Mouse (Mus musculus) forebrain, embryonic 13.5 days (tissue): ENCODE results near the gene Ubr3. TPM values are rescaled to one million over a fixed set of nuclear protein-coding genes. Genes with fewer than 3 reads are reported as not detected.

Experiments used
- ATAC-seq: fragments of 200-750 bp; cut with Nextera tagmentation; 2 replicates; pipeline ENCODE4 v1.8.0; 2017
- H3K27ac ChIP-seq: fragments of 300-500 bp; sonication (generic); 2 replicates; pipeline ENCODE4 v1.5.1; 2015; ENCODE audit warnings: inconsistent platforms, mild to moderate bottlenecking, moderate library complexity
- H3K27me3 ChIP-seq: fragments of 300-500 bp; sonication (generic); 2 replicates; pipeline ENCODE4 v1.6.1; 2015; ENCODE audit warnings: mild to moderate bottlenecking, inconsistent platforms
- H3K36me3 ChIP-seq: fragments of 300-500 bp; sonication (generic); 2 replicates; pipeline ENCODE4 v1.6.1; 2015; ENCODE audit warnings: mild to moderate bottlenecking, inconsistent platforms; ENCODE audit not compliant: poor library complexity, severe bottlenecking
- H3K4me1 ChIP-seq: fragments of 300-500 bp; sonication (generic); 2 replicates; pipeline ENCODE4 v1.6.1; 2015; ENCODE audit warnings: inconsistent platforms
- H3K4me2 ChIP-seq: fragments of 300-500 bp; sonication (generic); 2 replicates; pipeline ENCODE4 v1.6.1; 2015; ENCODE audit warnings: inconsistent platforms, mild to moderate bottlenecking, moderate library complexity
- H3K4me3 ChIP-seq: fragments of 300-500 bp; sonication (generic); 2 replicates; pipeline ENCODE4 v1.5.1; 2015; ENCODE audit warnings: mild to moderate bottlenecking, inconsistent platforms
- H3K9ac ChIP-seq: fragments of 300-500 bp; sonication (generic); 2 replicates; pipeline ENCODE4 v1.6.1; 2015; ENCODE audit warnings: mild to moderate bottlenecking, inconsistent platforms
- H3K9me3 ChIP-seq: fragments of 300-500 bp; sonication (generic); replicated peaks from 2 replicates; pipeline ENCODE4 v1.6.1; 2016; ENCODE audit warnings: inconsistent platforms
- WGBS: fragments of 180-500 bp; shearing (Covaris S2); methylation state at CpG from one replicate; pipeline ENCODE4 v1.1.7; 2015; 5-methylcytosine and 5-hydroxymethylcytosine counted together
- polyA plus RNA-seq: library from polyadenylated mRNA; unstranded; fragments of >200 nt; fragmentation: Nextera tagmentation; extraction: Ambion mirVana; gene quantifications from 2 replicates; pipeline ENCODE4 v1.2.1, GENCODE M21; 2015

The Ubr3 gene
- 14.2 and 15.7 TPM in 2 replicates for polyA plus RNA-seq

DNA sequence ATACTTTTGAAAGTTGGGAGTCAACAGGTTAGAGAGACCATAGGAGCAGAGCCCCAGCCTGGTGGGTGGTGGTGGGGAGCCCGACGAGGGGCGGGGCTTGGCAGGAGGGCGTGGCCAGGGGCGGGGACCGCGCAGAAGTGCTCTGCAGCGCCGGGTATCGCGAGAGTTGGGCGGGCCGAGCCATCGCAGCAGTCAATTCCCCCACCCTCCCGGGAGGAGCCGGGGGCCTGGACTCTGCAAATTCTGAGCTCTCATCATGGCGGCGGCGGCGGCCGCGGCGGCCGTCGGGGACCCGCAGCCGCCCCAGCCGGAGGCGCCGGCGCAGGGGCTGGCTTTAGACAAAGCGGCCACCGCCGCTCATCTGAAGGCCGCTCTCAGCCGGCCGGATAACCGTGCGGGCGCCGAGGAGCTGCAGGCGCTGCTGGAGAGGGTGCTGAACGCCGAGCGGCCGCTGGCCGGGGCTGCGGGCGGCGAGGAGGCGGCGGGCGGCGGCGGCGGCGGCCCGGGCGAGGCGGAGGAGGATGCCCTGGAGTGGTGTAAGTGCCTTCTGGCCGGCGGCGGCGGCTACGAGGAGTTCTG lies at the start of gene Ubr3:
Gene Ubr3 (plus strand): TSS at position 208 of the 579 bp plus-strand sequence.
- H3K27me3 ChIP-seq = no peaks in the 10 kb centered on the region
- peaks cover 19% of the 10 kb centered on the region for H3K4me1 ChIP-seq
- WGBS = under 1% methylated on average over 65 of the region's 65 CpGs
- no peaks in the 10 kb centered on the region for H3K9me3 ChIP-seq
- peak within 1 kb of the TSS; percentile 98 for H3K9ac ChIP-seq
- peak within 1 kb of the TSS; percentile 98 for H3K4me3 ChIP-seq
- ATAC-seq = peak; percentile 99
- peak within 1 kb of the TSS; percentile 94 for H3K4me2 ChIP-seq
- 0 out of 2 replicates have a peak, but pooled peaks cover 6% of the 10 kb centered on the region for H3K36me3 ChIP-seq
- peak within 1 kb of the TSS; percentile 92 for H3K27ac ChIP-seq

DNA sequence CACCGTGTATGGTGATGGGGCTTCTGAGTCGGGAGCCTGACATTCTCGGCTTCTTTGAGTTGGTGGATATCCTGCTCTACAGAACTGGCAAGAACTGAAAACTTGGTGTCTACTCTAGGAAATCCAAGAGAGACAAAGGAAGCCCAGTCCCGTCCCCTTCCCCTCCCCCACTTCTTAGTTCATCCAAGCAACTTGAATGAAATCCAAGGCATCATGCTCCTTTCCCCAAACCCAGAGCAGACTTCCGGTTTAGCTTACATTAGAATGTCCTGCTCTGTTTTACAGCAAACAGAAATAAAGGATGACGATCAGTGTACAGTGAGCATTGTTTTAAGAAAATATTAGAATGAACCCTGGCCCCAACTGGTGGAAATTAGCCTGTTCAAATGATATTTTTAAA lies 47.8 kb upstream of the Ubr3 start:
- Histone ChIP-seq H3K27me3 (no peaks in the 10 kb centered on the region), H3K4me3 (no peak overlapping the region), H3K9me3 (no peaks in the 10 kb centered on the region), H3K27ac (no peak overlapping the region), H3K36me3 (no peaks in the 10 kb centered on the region), H3K4me1 (no peaks in the 10 kb centered on the region), H3K4me2 (no peak overlapping the region), H3K9ac (no peak overlapping the region)
- 74% methylated on average over 6 of the region's 6 CpGs for WGBS
- ATAC-seq = no peak

DNA sequence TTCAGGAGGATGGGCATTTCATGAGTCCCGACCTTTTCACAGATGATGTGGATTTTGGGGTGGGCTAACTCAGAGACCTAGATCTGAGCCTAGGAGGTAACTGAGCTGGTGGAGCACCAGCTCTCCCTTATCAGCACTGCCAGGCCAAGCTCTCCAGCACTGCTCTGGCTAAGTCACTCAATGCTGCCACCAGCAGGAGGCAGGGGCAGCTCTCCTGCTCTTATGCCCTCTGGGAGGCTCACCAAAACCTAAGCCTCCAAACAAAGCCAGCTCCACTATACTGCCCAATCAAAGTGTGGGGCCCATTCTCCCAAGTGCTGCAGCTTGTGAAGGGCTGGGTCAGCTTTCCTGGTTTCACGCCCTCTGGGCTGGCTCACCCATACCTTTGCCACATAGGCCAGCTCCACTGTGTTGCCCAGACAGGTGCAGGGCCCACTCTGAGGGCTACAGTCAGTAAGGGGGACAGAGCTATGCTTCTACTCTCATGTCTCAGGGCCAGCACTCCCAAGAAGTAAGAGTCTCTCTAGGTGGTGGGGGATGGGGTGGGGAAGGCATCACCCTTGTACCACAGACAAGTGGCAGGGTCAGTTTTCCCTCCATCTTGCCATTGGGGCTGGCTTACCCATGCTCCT lies 45.5 kb upstream of the Ubr3 start:
- H3K27ac ChIP-seq = no peak overlapping the region
- H3K27me3 ChIP-seq = no peaks in the 10 kb centered on the region
- no peak overlapping the region for H3K9ac ChIP-seq
- H3K9me3 ChIP-seq = no peaks in the 10 kb centered on the region
- no peaks in the 10 kb centered on the region for H3K36me3 ChIP-seq
- no peaks in the 10 kb centered on the region for H3K4me1 ChIP-seq
- 44% methylated on average over 2 of the region's 2 CpGs for WGBS
- no peak overlapping the region for H3K4me3 ChIP-seq
- H3K4me2 ChIP-seq = no peak overlapping the region
- no peak for ATAC-seq

DNA sequence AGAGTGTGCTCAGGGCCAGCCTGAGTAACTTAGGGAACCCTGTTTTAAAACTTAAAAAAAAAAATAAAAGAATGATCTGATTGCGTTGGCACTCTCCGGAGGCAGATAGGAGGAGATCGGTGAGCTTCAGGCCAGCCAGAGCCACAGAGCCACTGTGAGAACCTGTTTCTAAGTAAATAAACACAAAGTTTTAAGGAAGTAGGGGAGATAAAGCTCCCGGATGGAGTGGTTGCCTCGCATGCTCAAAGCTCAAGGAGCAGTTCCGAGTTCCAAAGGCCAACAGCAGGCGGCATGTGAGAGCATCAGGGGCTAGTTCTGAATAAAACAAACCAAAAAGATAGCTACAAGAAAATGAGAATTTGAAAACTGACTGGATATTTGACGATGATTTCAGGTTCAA lies 40.7 kb upstream of the Ubr3 start:
- ATAC-seq = no peak
- Histone ChIP-seq H3K9me3 (no peaks in the 10 kb centered on the region), H3K4me1 (no peaks in the 10 kb centered on the region), H3K27me3 (no peaks in the 10 kb centered on the region), H3K4me2 (no peak overlapping the region), H3K9ac (no peak overlapping the region), H3K36me3 (no peaks in the 10 kb centered on the region), H3K4me3 (no peak overlapping the region), H3K27ac (no peak overlapping the region)
- 77% methylated on average over 8 of the region's 8 CpGs for WGBS

DNA sequence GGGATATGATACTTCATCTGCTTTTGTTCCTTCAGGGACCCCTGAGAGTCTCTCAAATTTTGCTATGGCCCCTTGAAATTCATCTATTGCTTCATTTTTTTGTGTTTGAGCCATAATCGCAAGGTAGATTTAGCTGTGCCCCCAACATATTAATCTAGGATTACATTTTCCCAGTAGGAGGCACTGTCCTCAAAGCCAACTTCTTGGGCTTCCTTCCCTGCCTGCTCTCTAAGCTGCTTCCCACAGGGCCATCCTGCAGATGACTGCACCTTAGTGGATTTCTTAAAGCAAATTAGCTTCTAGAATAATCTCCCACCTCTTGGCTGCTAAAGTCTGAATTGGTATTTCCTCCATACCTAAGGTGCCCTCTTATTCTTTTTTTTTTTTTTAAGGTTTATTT lies 39.2 kb upstream of the Ubr3 start:
- Histone ChIP-seq H3K4me3 (no peak overlapping the region), H3K4me2 (no peak overlapping the region), H3K27ac (no peak overlapping the region), H3K36me3 (no peaks in the 10 kb centered on the region), H3K27me3 (no peaks in the 10 kb centered on the region), H3K4me1 (peaks cover 7% of the 10 kb centered on the region), H3K9me3 (no peaks in the 10 kb centered on the region), H3K9ac (no peak overlapping the region)
- 74% methylated on average over 1 of the region's 1 CpGs for WGBS
- no peak for ATAC-seq

DNA sequence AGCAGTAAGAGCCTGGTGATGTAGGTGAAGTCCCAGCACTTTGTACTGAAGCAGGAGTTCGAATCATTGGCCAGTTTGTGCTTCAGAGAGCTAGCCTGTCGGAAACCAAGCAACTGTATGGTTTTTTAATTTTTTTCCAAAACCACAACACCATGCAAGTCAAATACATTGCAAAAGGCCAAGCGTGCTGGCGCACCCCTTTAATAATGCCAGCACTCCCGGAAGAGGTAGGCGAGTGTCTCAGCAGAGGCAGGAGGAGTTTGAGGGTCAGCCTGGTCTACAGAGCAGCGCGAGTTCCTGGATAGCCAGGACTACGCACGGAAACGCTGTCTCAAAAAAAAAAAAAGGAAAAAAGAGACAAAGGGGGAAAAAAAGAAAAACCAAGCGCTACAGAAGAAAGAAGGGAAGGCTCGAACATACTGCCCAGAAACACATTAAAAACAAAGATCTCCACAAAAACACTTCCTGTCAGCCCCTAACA lies 36.0 kb upstream of the Ubr3 start:
- 13% methylated on average over 12 of the region's 13 CpGs for WGBS

DNA sequence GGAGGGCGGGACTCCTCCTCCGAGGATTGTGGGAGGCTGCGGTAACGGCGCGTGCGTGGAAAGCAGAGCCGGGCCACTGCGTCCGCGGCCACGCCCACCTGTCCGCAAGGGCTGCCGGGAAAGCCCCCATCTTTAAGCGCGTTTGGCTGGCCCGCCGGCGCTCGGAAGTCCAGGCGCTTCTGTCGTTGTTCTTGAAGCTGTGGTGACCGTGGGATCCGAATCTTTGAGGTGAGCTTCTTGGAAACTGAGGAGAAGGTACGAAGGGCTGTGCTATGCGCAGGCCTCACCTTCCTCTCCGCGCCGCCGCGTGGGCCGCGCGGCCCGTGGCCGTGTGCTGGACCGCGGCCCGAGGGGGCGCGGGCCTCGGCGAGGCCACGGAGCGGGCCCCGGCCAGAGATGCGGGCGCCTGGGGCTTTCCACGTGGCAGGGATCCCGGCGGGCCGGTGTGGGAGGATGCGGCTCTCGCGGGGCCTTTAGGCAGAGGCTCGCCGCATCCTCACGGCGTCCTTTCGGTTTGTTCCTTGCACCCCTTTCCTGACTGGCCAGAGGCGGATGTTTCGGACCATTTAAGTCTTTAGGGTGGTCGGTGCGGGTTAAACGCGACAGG lies 35.5 kb upstream of the Ubr3 start, which contains the start of gene Ssb:
Gene Ssb (plus strand): TSS at position 78 of the 607 bp plus-strand sequence.
- Histone ChIP-seq H3K9ac (peak within 1 kb of the TSS; percentile 100), H3K9me3 (no peaks in the 10 kb centered on the region), H3K36me3 (peaks cover 10% of the 10 kb centered on the region), H3K4me2 (peak within 1 kb of the TSS; percentile 87), H3K27ac (peak within 1 kb of the TSS; percentile 90), H3K4me1 (peaks cover 27% of the 10 kb centered on the region), H3K4me3 (peak within 1 kb of the TSS; percentile 100), H3K27me3 (no peaks in the 10 kb centered on the region)
- WGBS = 0% methylated on average over 65 of the region's 66 CpGs
- ATAC-seq = peak; percentile 99

More for the DNA sequence above, 36.0 kb upstream of the Ubr3 start:
- peak overlapping the region; percentile 55; the same call in 1 of the 2 replicates for H3K27ac ChIP-seq
- peaks cover 27% of the 10 kb centered on the region for H3K4me1 ChIP-seq
- H3K9me3 ChIP-seq = no peaks in the 10 kb centered on the region
- peak overlapping the region; percentile 100 for H3K9ac ChIP-seq
- H3K27me3 ChIP-seq = no peaks in the 10 kb centered on the region
- H3K4me3 ChIP-seq = peak overlapping the region; percentile 100
- peaks cover 10% of the 10 kb centered on the region; the same call in 1 of the 2 replicates for H3K36me3 ChIP-seq
- peak overlapping the region; percentile 87 for H3K4me2 ChIP-seq
- ATAC-seq = peak; percentile 39

DNA sequence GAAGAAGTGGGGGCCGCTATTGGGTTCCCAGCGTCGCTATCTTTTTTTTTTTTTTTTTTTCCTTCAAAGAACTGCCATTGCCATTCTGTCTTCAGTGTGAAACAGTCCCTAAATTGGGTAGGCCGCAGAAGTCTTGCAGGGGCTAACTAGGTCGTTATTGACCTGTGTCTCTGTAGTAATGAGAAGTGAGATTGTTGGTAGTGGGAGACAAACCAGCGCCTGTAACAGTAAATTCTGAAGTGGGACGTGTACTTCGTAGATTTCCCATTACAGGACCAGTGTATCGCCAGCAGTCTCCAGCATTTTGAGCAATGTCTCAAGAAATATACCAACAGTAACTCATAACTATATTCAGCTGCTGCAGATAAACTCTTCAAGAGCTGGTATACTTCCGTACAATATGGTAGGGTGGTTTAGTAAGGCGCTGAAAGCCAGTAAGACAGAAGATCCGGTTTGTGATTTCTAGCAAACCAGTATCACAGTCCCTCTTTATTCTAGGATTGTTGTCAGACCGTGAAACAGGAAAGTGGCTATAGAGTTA lies 34.9 kb upstream of the Ubr3 start:
- peaks cover 27% of the 10 kb centered on the region for H3K4me1 ChIP-seq
- H3K36me3 ChIP-seq = peaks cover 13% of the 10 kb centered on the region
- no peak overlapping the region for H3K27ac ChIP-seq
- H3K4me2 ChIP-seq = peak overlapping the region; percentile 87
- no peak for ATAC-seq
- H3K9ac ChIP-seq = peak overlapping the region; percentile 100
- H3K4me3 ChIP-seq = peak overlapping the region; percentile 100
- H3K27me3 ChIP-seq = no peaks in the 10 kb centered on the region
- WGBS = 3% methylated on average over 13 of the region's 13 CpGs
- no peaks in the 10 kb centered on the region for H3K9me3 ChIP-seq

DNA sequence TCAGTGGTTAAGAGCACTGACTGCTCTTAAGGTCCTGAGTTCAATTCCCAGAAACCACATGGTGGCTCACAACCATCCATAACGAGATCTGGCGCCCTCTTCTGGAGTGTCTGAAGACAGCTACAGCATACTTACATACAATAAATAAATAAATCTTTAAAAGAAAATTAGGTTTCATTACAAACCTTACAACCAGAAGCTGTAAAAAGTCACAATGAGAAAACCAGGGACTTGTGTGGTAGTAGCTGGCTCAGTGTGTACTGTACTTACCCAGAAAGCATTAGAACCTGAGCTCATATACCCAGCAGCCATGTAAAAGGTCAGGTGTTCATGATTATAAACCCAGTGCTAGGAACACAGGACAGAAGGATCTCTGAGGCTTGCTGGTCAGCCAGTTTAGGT lies 13.1 kb upstream of the Ubr3 start:
- no peaks in the 10 kb centered on the region for H3K36me3 ChIP-seq
- WGBS = 67% methylated on average over 2 of the region's 2 CpGs
- H3K4me3 ChIP-seq = no peak overlapping the region
- no peak overlapping the region for H3K27ac ChIP-seq
- H3K27me3 ChIP-seq = no peaks in the 10 kb centered on the region
- H3K4me1 ChIP-seq = peaks cover 12% of the 10 kb centered on the region
- no peak for ATAC-seq
- no peaks in the 10 kb centered on the region for H3K9me3 ChIP-seq
- H3K4me2 ChIP-seq = peak overlapping the region; percentile 73
- H3K9ac ChIP-seq = no peak overlapping the region

DNA sequence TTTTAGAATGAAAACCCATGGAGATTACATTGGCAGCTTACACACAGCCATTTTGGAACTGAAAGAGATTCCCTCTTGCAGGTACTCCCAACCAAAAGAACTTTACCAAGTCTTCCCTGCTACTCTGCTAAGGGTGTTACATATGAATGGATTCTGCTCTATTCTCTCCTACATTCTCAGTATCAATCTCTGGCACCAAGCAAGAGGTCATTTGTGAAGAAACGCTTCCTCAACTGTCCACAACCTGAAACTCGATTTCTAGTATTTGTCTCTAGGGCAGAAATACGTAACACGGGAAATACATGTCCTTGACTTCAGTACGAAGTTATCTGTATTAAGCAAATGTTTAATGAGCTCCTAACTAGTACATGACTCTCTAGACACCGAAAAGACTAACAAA lies 12.5 kb upstream of the Ubr3 start:
- no peaks in the 10 kb centered on the region for H3K27me3 ChIP-seq
- peak overlapping the region; percentile 80; the same call in 1 of the 2 replicates for H3K9ac ChIP-seq
- H3K36me3 ChIP-seq = no peaks in the 10 kb centered on the region
- ATAC-seq = no peak
- H3K27ac ChIP-seq = no peak overlapping the region
- H3K9me3 ChIP-seq = no peaks in the 10 kb centered on the region
- peak overlapping the region; percentile 73 for H3K4me2 ChIP-seq
- peak overlapping the region; percentile 56 for H3K4me3 ChIP-seq
- peaks cover 12% of the 10 kb centered on the region for H3K4me1 ChIP-seq
- WGBS = 64% methylated on average over 6 of the region's 6 CpGs

DNA sequence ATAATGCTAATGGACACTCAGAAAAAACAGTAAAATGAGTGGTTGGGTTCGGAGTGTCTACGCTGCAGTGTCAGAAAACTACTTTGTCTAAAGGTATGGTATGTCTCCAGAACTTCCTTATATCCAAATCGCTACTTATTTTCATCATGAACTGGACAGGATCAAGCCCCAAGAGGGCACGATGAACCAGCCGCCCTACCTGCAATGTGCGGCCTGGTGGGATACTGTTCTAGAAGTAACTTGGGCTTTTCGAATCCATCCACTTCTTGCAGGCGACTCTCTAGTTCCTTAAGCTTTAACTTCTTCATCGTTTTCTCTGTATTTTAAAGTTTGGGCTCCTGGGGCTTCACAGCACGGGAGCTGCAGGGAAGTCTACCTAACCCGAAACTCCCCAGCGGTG lies 12.0 kb upstream of the Ubr3 start:
- peak; percentile 54; the same call in 1 of the 2 replicates for ATAC-seq
- H3K9ac ChIP-seq = peak overlapping the region; percentile 80
- H3K4me2 ChIP-seq = peak overlapping the region; percentile 73
- H3K9me3 ChIP-seq = no peaks in the 10 kb centered on the region
- H3K27me3 ChIP-seq = no peaks in the 10 kb centered on the region
- peak overlapping the region; percentile 56 for H3K4me3 ChIP-seq
- H3K27ac ChIP-seq = no peak overlapping the region
- no peaks in the 10 kb centered on the region for H3K36me3 ChIP-seq
- 6% methylated on average over 12 of the region's 12 CpGs for WGBS
- peaks cover 12% of the 10 kb centered on the region for H3K4me1 ChIP-seq
